Mouse (Mus musculus): ENCODE data around the gene Upk3a.

- no peak for TF ChIP-seq GATA1 (IDR thresholded peaks at IDR 0.05; ENCODE audit: low read length)
- no peak for TF ChIP-seq TAL1 (IDR thresholded peaks at IDR 0.05; ENCODE audit: low read length)
These were observed 19.0 kb upstream of the Upk3a start for GRCm38 (mm10) chr15:84997768-84998454.

Measured in erythroblast, embryonic 14.5 days (primary cell).